26 mouse cellular contexts compared by ENCODE assay signal in genomic region chr10:121615935-121616334, GRCm38 (mm10). TPM values are rescaled to one million over a fixed set of nuclear protein-coding genes. Genes with fewer than 3 reads are reported as not detected.
A peak's percentile ranks its signal among the peaks of the same experiment; 100 is the strongest.
DNase-seq lines count a peak whose midpoint lies in the region; ATAC-seq and TF ChIP-seq lines count a peak whose summit lies in the region.
"Had no signal": no experiment of that assay in that cellular context is flagged by ENCODE, and none has a peak within 500 bp of the region (broad histone marks: within the 10 kb centered on the region; RNA-seq: fewer than 3 reads in every experiment).

No protein-coding gene starts in this region.

- no peak for TF ChIP-seq EP300 in liver, postnatal 0 days (IDR thresholded peaks at IDR 0.05; ENCODE audit: low read depth)
- no peak for TF ChIP-seq EP300 in stomach, postnatal 0 days (optimal IDR thresholded peaks at IDR 0.05)

- no peaks in the 10 kb centered on the region for H3K9me3 ChIP-seq in lung, embryonic 14.5 days (ENCODE audit: low read depth, low read length)
- no peaks in the 10 kb centered on the region for H3K9me3 ChIP-seq in liver, postnatal 0 days (ENCODE audit: low read length)
- no peaks in the 10 kb centered on the region for H3K9me3 ChIP-seq in stomach, postnatal 0 days (ENCODE audit: control insufficient read depth, low read length)
- H3K9me3 ChIP-seq: embryonic facial prominence, embryonic 15.5 days; forebrain, embryonic 10.5 days; forebrain, embryonic 15.5 days; G1E; heart, embryonic 15.5 days had no signal

- H3K4me3 ChIP-seq in kidney, adult 2 months (ENCODE audit: insufficient read depth, low read depth, low read length) = no peak overlapping the region
- no peak overlapping the region for H3K4me3 ChIP-seq in lung, embryonic 14.5 days (ENCODE audit: low read depth, low read length)
- H3K4me3 ChIP-seq in liver, postnatal 0 days (ENCODE audit: low read depth, low read length) = no peak overlapping the region
- no peak overlapping the region for H3K4me3 ChIP-seq in stomach, postnatal 0 days (ENCODE audit: low read depth, low read length)
- H3K4me3 ChIP-seq: embryonic facial prominence, embryonic 15.5 days; erythroblast, embryonic 14.5 days; forebrain, embryonic 10.5 days; forebrain, embryonic 15.5 days; heart, adult 2 months; heart, embryonic 15.5 days had no signal

- H3K9ac ChIP-seq in lung, embryonic 14.5 days = no peak overlapping the region
- no peak overlapping the region for H3K9ac ChIP-seq in liver, postnatal 0 days (replicated peaks)
- H3K9ac ChIP-seq in stomach, postnatal 0 days (ENCODE audit: low read length) = no peak overlapping the region
- H3K9ac ChIP-seq: embryonic facial prominence, embryonic 15.5 days; forebrain, embryonic 15.5 days; heart, embryonic 15.5 days had no signal

- no peaks in the 10 kb centered on the region for H3K27me3 ChIP-seq in kidney, adult 2 months (replicated peaks; ENCODE audit: control insufficient read depth, insufficient read depth, low read length)
- no peaks in the 10 kb centered on the region for H3K27me3 ChIP-seq in lung, embryonic 14.5 days (ENCODE audit: insufficient read depth, low read length)
- H3K27me3 ChIP-seq in liver, postnatal 0 days (ENCODE audit: insufficient read depth, low read length) = no peaks in the 10 kb centered on the region
- no peaks in the 10 kb centered on the region for H3K27me3 ChIP-seq in stomach, postnatal 0 days (ENCODE audit: control insufficient read depth, insufficient read depth, low read length)
- H3K27me3 ChIP-seq: embryonic facial prominence, embryonic 15.5 days; forebrain, embryonic 15.5 days; heart, embryonic 15.5 days had no signal

- TF ChIP-seq POLR2A in kidney, adult 2 months (IDR thresholded peaks at IDR 0.05; ENCODE audit: low read depth, low read length) = no peak

- no peak overlapping the region for H3K4me2 ChIP-seq in lung, embryonic 14.5 days
- H3K4me2 ChIP-seq in liver, postnatal 0 days (ENCODE audit: low read depth, low read length) = no peak overlapping the region
- no peak overlapping the region for H3K4me2 ChIP-seq in stomach, postnatal 0 days (replicated peaks; ENCODE audit: low read depth)
- H3K4me2 ChIP-seq: embryonic facial prominence, embryonic 15.5 days; forebrain, embryonic 15.5 days; heart, embryonic 11.5 days; heart, embryonic 15.5 days had no signal

- H3K36me3 ChIP-seq in kidney, adult 2 months (ENCODE audit: control insufficient read depth, insufficient read depth, low read length) = peaks cover 16% of the 10 kb centered on the region
- H3K36me3 ChIP-seq in lung, embryonic 14.5 days (ENCODE audit: insufficient read depth) = peaks cover 90% of the 10 kb centered on the region
- peaks cover 68% of the 10 kb centered on the region for H3K36me3 ChIP-seq in liver, postnatal 0 days (replicated peaks; ENCODE audit: insufficient read depth, low read length)
- H3K36me3 ChIP-seq in stomach, postnatal 0 days (ENCODE audit: control insufficient read depth, insufficient read depth, low read length) = peaks cover 15% of the 10 kb centered on the region; the same call in 1 of the 2 replicates

- peak overlapping the region; percentile 83 for H3K27ac ChIP-seq in kidney, adult 2 months (ENCODE audit: insufficient read depth, low read depth, low read length)
- peak overlapping the region; percentile 25; the same call in 1 of the 2 replicates for H3K27ac ChIP-seq in lung, embryonic 14.5 days (ENCODE audit: low read depth)
- peak overlapping the region; percentile 67 for H3K27ac ChIP-seq in liver, postnatal 0 days (ENCODE audit: low read depth)
- no peak overlapping the region; the same call in 1 of the 2 replicates for H3K27ac ChIP-seq in stomach, postnatal 0 days (replicated peaks)
- H3K27ac ChIP-seq: embryonic facial prominence, embryonic 15.5 days; forebrain, embryonic 10.5 days; forebrain, embryonic 15.5 days; heart, adult 2 months; heart, embryonic 15.5 days had no signal

- peak; percentile 16; the same call in 1 of the 2 replicates for TF ChIP-seq CTCF in kidney, adult 2 months (conservative IDR thresholded peaks at IDR 0.05; ENCODE audit: insufficient read depth, insufficient read length, low read depth, low read length)
- no peak for TF ChIP-seq CTCF in lung, embryonic 14.5 days (IDR thresholded peaks at IDR 0.05; ENCODE audit: low read depth)
- TF ChIP-seq CTCF in liver, postnatal 0 days (IDR thresholded peaks at IDR 0.05; ENCODE audit: low read depth) = no peak
- peak; percentile 17 for TF ChIP-seq CTCF in stomach, postnatal 0 days (IDR thresholded peaks at IDR 0.05; ENCODE audit: low read depth)

- ATAC-seq in lung, embryonic 14.5 days (ENCODE audit: insufficient read depth) = 0 out of 2 replicates have a peak, but pooled peaks have one; percentile 28
- peak; percentile 37 for ATAC-seq in liver, postnatal 0 days
- peak; percentile 72 for ATAC-seq in stomach, postnatal 0 days (ENCODE audit: low FRiP score, low TSS enrichment)
- ATAC-seq: CD4-positive, CD25-positive, alpha-beta regulatory T cell, adult 4 months; forebrain, embryonic 15.5 days had no signal

- H3K4me1 ChIP-seq in kidney, adult 2 months (ENCODE audit: control insufficient read depth, insufficient read depth, low read length) = peaks cover 3% of the 10 kb centered on the region; the same call in 1 of the 2 replicates
- H3K4me1 ChIP-seq in lung, embryonic 14.5 days (ENCODE audit: insufficient read depth) = no peaks in the 10 kb centered on the region
- no peaks in the 10 kb centered on the region for H3K4me1 ChIP-seq in liver, postnatal 0 days (ENCODE audit: insufficient read depth)
- H3K4me1 ChIP-seq in stomach, postnatal 0 days (replicated peaks; ENCODE audit: control insufficient read depth, insufficient read depth) = no peaks in the 10 kb centered on the region
- H3K4me1 ChIP-seq: embryonic facial prominence, embryonic 15.5 days; forebrain, embryonic 10.5 days; forebrain, embryonic 15.5 days; heart, embryonic 15.5 days had no signal

- peak; percentile 51 for DNase-seq in kidney, adult 2 months
- DNase-seq in kidney, postnatal 25 days = no peak
- no peak for DNase-seq in lung, embryonic 14.5 days
- DNase-seq in lung, adult 18-20 months = no peak
- DNase-seq in liver, postnatal 0 days = no peak
- no peak for DNase-seq in stomach, postnatal 0 days (ENCODE audit: low spot score)
- DNase-seq in cerebellum, adult 9-11 months = no peak
- no peak for DNase-seq in frontal cortex, postnatal 36 days (ENCODE audit: low spot score in 2 of 2)
- DNase-seq: adrenal gland, adult 8-10 months; adrenal gland, postnatal 36 days; B cell, adult 2 months; cerebellum, adult 2 months; cerebellum, postnatal 14 days; embryo, embryonic 11 days; gastrocnemius, postnatal 14 days; heart, adult 2 months; heart, postnatal 14 days had no signal

- 57% methylated on average over 7 of the region's 7 CpGs for WGBS in kidney, adult 2 months
- 57% methylated on average over 7 of the region's 7 CpGs for WGBS in lung, embryonic 14.5 days
- 68% methylated on average over 7 of the region's 7 CpGs for WGBS in liver, postnatal 0 days (ENCODE audit: insufficient replicate concordance)
- WGBS in stomach, postnatal 0 days = 48% methylated on average over 7 of the region's 7 CpGs

RNA-seq across cellular contexts. Expression of gene Xpot, which starts 10.2 kb away (rescaled TPM):
- polyA plus RNA-seq in kidney, adult 2 months (2012; rRNA removed) = 78.0 and 108 TPM in 2 replicates
- 67.5 and 69.9 TPM in 2 replicates for polyA plus RNA-seq in lung, embryonic 14.5 days (2014; fragmentation: Nextera tagmentation; extraction: Ambion mirVana)
- polyA plus RNA-seq in liver, postnatal 0 days (2015; fragmentation: Nextera tagmentation; extraction: Ambion mirVana) = 17.5 and 19.4 TPM in 2 replicates
- 24.5 and 24.8 TPM in 2 replicates for polyA plus RNA-seq in stomach, postnatal 0 days (2015; fragmentation: Nextera tagmentation; extraction: Ambion mirVana)

RNA-seq across cellular contexts. Expression of gene D930020B18Rik, which starts 25.5 kb away (rescaled TPM):
- 0.02 TPM in 1 of 2 replicates, not detected in the other for polyA plus RNA-seq in kidney, adult 2 months (2012; rRNA removed)
- 0.46 and 0.54 TPM in 2 replicates for polyA plus RNA-seq in lung, embryonic 14.5 days (2014; fragmentation: Nextera tagmentation; extraction: Ambion mirVana)
- not detected in 2 replicates for polyA plus RNA-seq in liver, postnatal 0 days (2015; fragmentation: Nextera tagmentation; extraction: Ambion mirVana)
- 1.2 and 1.5 TPM in 2 replicates for polyA plus RNA-seq in stomach, postnatal 0 days (2015; fragmentation: Nextera tagmentation; extraction: Ambion mirVana)
- polyA plus RNA-seq: erythroblast, embryonic 14.5 days; G1E; gonadal fat pad, adult 2 months; heart, adult 2 months; heart, embryonic 11.5 days had no signal

RNA-seq across cellular contexts. Expression of gene Tbk1, which starts 29.3 kb away (rescaled TPM):
- 7.6 and 14.8 TPM in 2 replicates for polyA plus RNA-seq in kidney, adult 2 months (2012; rRNA removed)
- 38.1 and 39.6 TPM in 2 replicates for polyA plus RNA-seq in lung, embryonic 14.5 days (2014; fragmentation: Nextera tagmentation; extraction: Ambion mirVana)
- 11.4 and 14.4 TPM in 2 replicates for polyA plus RNA-seq in liver, postnatal 0 days (2015; fragmentation: Nextera tagmentation; extraction: Ambion mirVana)
- polyA plus RNA-seq in stomach, postnatal 0 days (2015; fragmentation: Nextera tagmentation; extraction: Ambion mirVana) = 16.6 TPM in 2 replicates

Comparison
In these comparisons a context has a peak if more than half of its experiments do, and no peak if none do; other contexts are left out.
1. CTCF ChIP-seq: peak in kidney, adult 2 months (single experiment) and stomach, postnatal 0 days (single experiment); none in lung, embryonic 14.5 days (single experiment) and liver, postnatal 0 days (single experiment).
2. Peak in every context shown above with its lines, with median percentiles within 50 percentile points of each other: ATAC-seq.